Mouse (Mus musculus) layer of hippocampus, postnatal 10 days (tissue): ENCODE results near the gene Col5a1. TPM values are rescaled to one million over a fixed set of nuclear protein-coding genes. Genes with fewer than 3 reads are reported as not detected.

Experiments
- DNase-seq, 2 experiments: peaks; one replicate each; pipeline ENCODE4 v3.0.0; 2021; ENCODE audit warnings: low spot score in 2 of 2
- total RNA-seq, 2 experiments: library from RNA; stranded (reverse); gene quantifications; 2 replicates each; pipeline ENCODE4 v1.2.3; 2021

Col5a1 gene
- total RNA-seq, 2 experiments from 2014 or later = 9.9 to 10.8 TPM

DNA sequence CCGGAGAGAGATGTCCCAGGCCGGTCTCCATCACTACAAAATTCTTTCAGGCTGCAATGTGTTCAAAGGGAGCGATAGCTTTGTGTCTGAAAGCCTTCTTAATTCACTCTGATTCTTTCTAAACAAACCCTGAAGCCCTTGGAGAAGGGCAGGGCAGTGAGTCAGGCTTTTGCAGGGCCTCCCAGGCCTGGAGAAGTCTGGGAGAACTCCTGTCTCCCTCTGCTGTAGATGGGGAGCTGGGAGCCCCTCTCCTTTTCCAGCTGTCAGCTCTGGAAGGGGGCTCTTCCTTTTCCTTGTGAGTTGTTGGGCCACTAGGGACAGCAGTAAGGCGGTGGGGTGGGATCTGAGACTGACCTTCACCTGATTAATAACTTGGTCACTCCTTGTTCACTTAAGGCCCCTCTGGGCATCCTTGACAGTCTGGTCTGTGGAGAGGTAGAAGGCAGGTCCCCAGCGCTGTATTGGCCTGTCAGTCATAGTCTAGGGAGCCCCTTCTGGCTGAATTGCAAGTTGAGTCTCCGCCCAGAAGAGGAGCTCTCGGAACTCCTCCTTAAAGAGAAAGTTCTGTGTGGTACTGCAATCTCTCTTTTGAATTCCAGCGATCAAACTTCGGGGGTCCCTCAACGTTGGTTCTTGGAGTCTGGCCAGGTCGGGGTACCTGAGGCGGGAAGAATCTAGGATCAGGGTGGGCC lies 623 bp upstream of the Col5a1 start:
- DNase-seq = peak in 1 of 2 experiments; percentile 32

DNA sequence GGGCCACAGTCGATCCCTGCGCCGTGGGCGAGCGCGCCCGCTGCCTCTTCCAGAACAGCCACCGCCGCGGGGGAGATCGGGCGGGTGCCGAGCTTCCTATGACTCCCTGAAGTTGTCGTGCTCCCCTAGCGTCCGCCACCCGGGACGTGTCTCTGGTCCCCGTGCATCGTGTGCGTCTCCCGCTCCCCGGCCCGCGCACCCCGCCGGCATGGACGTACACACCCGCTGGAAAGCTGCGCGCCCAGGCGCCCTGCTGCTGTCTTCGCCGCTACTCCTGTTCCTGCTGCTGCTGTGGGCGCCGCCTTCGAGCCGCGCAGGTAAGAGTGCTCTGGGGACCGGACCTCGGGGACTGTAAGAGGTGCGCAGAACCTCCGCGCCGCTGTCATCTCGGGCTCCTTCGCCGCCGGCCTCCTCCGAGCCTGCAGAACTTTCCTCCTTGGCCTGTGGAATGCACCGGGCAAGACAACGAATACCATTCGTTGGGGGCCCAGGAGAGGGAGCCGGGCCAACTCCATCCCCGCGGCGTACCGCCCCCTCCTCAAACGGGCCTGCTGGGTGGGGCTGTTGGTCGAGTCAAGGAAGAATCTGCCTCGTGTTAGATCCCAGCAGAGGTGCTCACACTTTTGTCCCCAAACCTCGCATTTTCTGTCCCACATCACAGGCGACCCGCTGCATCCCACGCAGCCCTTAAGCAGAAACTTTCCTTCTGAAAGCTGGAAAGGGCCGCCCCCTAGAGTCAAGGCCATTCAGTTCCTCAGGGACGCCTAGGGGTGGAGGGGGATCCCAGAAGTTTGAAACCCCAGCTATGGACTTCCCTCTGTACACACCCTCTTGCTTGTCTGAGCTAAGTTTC lies 609 bp downstream of the Col5a1 start:
- DNase-seq = peak; percentile 33 to 41

DNA sequence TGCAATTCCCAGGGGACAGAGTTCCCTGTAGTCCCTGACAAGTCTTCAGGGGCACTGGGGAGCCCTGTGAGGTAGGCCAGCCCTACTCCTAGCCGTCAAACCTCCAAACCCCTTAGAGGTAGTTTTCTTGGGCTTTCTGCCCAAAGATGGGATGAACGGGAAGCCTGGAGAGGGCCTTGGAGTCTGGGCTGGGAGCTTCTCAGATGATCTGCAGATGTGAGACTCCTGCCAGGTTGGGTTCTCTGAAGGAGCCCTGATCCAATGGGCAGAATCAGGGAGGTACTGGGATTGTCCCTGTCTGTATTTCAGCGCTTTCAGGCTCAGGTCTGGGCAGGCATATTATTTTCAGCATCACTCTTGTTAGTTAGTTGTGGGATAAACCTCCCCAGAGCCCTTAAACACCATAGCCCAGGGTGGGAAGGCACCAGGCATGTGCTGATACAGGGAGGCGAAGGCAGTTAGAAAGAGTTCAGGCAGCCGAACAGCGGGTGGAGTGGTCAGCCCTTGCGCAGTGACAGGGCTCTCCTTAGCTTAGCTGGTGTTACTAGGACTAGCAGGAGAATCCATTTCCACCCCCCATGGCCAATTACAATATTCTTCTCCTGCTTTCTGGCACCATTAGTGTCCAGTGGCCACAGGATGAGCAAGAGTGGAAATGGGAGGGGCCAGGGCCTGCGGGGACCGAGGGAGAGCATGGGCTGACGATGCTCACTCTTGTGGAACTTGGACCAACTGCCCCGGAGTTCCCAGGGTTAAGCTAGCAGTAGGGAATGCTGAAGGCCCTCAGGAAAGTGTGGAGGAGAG lies 1.4 kb downstream of the Col5a1 start:
- no peak for DNase-seq

DNA sequence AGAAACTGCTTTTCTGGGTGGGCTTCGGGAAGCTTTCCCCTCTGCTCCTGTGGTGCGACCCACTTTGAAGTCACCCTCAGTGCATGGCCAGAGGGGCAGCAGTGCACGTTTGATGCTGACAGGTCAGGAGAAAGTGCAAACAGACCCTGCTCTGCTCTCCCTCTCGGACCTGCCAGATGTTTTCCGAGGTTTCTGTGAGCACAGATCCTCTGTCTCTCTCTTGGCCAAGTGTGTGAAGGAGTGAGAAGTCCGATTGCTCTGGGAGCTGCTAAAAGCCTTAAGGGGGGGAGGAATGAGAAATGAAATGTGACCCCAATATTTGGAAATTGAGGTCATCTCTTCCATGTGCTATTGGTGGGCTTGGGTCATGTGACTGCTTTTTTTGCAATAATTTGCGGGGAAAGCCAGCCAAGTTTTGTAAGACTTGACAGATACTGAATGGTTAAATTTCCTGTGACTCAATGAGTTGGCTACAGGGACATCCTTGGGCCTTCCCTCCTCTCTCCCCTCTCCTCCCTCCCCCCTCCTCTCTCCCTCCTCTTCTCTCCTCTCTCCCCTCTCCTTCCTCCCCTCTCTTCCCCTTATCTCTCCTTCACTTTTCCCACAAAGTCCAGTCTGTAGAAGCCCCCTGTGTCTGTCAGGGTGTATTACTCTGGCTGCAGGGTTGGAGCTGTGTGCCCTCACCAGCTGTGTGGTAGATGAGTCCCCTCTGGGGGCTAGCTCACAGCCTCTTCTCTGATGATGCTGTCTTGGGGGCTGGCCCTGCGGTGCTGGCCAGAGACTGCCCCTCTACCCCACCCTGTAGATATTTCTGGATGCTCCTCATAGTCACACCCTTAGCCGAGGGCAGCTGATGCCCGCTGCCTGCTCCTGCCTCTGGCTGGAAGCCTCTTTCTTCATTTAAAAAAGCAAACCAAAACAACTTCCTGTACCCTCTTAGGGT lies 2.6 kb downstream of the Col5a1 start:
- DNase-seq = no peak

DNA sequence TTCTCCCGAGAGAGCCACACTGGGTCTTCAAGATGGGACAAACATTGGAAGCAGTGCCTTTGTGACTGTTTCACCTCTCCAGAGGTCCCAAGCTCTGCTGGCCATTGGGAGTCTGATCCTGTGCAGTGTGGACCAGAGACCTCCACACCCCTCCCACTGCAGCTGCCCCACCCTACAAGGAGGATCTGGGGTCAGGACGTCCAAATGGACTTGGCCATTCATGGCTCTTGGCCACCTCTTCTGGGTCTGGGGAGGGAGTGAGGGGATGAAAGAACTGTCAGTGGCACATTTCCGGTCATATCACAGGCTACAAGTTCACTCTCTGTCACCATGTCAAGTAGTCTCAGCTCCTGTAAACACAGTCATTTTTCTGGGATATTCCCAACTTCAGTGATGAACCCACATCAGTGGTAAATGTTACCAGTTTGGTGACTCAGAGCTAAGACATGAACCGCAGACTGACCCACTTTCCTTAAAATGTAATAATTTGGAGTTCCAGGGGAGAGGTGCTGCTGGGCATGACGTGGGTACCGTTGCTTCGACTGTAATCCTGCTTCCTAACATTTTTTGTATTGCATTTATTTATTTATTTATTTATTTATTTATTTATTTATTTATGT lies 5.8 kb downstream of the Col5a1 start:
- no peak for DNase-seq

DNA sequence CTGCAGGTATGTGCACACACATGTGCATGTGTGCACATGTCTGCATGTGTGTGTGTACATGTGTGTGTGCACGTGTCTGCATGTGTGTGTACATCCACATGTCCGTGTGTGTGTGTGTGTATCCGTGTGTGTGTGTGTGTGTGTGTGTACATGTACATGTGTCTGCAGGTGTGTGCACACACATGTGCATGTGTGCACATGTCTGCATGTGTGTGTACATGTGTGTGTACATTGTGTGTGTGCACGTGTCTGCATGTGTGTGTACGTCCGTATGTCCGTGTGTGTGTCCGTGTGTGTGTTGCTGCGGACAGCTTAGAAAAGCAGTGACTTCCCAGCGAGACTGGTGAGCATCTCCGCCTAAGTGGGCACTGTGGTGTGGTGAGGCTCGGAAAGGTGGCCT lies 6.8 kb downstream of the Col5a1 start:
- DNase-seq = no peak

DNA sequence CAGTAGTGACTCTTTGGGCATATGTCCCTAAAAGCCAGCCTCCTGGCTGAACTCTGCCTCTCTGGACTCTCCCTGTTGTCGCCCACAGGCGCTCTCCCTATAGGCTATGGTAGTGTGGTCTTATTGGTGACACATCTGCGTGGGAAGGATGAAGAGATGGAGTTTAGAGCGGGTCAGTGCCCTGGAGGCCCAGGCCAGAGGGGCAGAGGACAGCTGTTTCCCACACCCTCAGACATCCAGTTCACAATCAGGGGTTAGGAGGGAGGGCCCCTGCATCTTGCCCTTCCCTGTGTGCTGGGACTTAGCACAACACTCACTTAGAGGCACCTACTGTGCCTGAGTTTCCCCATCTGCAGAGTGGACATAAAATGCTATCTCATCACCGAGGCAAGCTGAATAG lies 8.8 kb downstream of the Col5a1 start:
- DNase-seq = no peak

DNA sequence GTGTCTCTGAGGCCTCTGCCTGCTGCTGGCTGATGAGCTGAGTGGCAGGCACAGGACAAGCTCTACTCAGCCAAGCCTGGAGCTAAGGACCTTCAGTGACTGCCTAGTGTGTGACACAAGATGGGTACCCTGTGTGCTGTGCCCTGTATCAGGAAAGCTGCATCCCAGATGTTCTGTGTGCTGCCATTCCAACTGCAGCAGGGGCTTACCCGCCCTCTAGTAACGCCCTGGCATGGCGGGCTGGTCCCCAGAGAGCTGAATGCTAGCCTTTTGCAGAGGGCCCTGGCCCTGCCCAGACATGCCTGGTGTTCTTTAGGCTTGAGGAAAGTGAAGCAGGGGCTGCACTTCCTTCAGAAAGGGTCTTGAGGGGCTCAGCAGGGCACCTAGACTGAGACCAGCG lies 9.4 kb downstream of the Col5a1 start:
- no peak for DNase-seq

DNA sequence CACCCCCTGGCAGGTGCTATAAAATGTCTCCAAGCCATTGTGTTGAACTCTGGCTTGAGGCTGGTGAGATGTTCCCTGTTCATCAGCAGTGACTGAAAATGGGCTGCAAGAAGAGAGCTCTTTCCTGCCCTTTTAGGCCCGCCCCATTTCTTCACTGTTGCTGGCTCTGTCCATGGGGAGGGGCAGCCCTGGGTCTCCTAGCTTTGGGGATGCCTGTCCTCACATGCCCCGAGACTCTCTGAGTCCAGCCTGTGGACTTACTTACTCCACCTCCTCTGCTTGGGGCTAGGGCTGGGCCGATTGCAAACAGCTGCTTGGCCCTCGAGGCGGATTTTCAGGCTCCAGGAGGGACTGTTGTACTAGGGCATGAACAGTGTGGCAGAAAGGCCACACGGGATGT lies 10.9 kb downstream of the Col5a1 start:
- DNase-seq = no peak

DNA sequence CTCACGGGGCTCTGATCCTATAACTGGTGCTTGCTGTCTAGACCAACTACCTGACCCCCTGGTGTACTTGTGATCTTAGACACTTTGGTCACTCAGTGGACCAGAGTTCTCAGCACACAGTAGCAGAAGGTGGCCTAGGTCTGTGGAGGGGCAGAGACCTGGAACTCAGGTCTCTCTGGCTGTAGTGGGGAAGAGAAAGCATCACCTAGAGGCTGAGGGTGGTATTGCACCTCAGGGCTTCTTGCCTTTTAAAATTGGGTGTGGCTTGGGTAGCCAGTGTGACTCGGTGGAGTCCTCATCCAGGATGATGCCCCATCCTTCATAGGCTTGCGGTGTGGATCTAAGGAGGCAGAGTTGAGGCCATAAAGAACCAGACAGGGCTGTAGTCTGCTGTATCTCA lies 13.7 kb downstream of the Col5a1 start:
- DNase-seq = peak; percentile 28 to 40

DNA sequence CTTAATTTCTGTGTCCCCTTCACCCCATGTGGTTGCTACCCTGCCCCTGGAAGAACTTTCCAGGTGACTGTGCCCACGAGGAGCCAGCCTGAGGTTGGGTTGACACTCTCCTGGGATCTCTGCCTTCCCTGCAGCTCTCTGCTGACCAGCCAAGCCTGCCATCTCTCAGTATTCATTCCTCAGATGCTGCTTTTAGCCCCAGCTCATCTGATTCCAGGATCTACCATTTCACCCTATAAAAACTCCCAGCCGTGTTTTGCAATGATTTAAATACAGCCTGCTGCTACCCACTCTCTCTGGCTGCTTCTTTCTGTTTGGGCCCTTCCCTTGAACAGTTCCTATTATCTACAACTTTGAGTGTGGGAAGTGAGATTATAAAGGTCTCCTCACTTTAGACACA lies 14.9 kb downstream of the Col5a1 start:
- DNase-seq = no peak

DNA sequence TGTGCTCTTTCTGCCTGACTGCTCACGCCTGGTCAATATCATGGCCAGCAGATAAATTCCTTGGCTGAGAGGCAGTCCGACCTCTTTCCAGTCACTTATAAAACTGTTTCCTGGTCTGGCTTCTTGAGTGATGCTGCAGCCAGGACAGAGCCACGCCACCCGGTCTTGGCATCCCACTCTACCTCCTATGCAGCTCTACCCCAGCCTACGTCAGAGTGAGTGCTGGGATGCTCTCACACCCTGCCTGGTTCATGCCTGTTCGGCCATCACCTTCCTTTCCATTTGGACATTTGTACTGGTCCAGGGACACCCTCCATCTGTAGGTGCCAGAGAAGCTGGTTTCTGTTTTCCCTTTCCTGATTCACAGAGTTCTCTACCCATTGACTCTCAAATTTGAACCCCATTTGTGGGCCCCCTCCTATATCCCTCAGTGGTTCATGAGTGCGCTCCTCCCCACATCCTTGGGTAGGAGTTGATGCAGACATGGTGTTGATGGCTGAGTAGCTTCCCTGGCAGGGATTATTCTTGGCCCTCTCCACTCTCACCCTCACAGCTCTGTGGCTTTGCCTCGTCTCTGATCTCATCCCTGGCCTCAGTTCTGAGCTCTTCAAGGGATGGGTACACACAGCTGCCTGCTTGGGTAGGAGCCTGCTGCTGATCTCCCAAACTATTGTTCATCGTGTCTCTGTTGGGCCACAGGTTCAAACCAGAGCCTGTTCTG lies 15.5 kb downstream of the Col5a1 start:
- no peak for DNase-seq

DNA sequence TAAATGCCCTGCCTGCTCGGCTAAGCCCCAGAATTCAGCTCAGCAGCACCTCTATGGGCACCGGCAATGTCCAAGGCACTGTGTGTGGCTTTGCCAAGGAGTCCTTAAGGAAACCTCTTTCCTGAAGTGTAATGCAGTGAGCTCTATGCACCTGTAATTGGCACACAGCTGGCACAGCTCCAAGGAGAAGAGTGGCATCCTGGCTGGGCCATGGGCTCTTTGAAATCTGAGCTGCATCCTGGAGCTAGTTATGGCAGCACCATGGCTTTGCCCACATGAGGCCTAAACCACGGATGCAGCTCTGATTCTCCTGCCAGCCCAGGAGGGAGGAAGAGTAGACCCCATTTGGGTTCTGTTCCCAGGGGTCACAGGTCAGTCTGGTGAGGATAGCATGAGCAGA lies 16.1 kb downstream of the Col5a1 start:
- DNase-seq = no peak

DNA sequence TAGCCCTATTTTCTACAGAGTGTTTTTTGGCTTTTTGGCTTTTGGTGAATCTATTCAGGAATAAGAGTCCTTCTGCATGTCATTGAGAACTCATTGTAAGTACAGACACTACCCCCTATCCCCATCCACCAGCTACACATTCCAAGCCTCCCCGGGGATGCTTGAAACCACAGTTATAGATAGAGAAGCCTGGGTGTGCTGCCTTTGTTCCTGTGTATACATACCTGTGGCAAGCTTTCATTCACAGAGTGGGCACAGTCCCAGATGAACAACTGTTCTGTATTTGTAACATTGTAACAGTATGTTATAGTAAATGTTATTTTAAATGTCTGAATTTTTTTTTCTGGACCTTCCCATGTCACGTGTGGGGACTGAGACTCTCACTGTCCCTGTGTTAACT lies 19.2 kb downstream of the Col5a1 start:
- no peak for DNase-seq

DNA sequence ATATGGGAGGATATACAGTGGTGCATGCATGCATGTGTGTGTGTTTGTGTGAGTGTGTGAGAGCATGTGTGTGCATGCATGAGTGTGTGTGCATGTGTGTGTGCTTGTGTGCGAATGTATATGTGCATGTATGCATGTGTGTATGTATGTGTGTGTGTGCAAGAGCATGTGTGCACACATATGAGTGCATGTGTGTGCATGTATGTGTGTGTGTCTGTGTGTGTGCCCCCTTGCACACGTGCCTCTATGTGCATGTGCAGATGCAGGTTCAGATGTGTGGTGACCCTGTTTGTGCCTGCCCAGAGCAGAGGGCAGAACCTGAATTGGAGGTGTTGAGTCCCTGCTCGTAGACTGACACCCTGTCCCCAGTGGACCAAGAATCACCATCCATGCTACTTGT lies 24.3 kb downstream of the Col5a1 start:
- DNase-seq = no peak

DNA sequence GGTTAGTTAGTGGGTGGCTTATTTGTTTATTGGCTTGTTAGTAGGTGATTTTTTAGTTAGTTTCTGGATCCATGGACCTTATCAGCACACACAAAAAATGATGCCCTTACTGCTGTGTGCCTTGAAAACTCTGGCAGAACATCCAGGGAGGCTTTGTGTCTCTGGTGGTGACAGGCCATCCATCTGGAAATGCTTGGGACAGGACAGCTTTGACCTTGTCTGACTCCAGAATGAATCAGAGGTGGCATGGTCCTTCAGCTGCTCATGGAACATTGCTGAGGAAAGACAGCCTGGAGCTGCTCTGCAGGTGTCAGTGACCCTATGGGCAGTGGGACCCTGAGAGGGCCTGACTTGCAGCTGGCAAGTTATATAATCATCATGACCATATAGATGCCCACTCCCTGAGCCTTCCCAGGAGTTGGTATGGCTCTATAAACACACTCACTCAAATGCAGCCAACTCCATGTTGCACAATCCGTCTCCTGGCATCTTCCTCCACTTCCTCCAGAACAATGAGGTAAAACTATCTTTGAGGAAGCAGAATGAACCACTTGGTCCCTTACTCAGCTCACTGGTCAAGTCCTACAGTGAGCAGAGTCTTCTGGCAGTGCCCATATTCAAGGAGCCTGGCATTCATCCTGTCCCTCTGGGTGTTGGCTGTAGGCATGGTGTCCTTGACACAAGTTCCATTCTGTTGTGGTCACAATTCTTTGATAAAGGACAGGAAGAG lies 26.5 kb downstream of the Col5a1 start:
- no peak for DNase-seq

DNA sequence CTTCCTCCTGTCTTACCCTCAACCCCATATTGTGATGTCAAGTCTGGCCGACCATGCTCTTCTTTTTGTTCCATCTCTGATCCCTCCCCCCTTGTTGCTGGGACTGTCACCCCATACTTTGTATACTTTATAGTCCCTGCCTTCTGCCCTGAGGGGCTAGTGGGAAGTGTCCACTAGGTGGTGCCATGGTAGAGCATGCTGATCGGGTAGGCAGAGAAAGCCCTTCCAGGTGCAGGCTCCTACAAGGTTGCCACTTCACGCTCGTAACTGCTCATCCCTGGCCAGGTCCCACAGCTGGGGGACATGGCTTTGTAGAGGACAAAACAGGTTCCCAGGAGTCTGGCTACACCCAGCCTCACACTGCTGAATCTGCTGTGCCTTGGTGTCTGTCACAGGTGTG lies 29.5 kb downstream of the Col5a1 start:
- DNase-seq = no peak

DNA sequence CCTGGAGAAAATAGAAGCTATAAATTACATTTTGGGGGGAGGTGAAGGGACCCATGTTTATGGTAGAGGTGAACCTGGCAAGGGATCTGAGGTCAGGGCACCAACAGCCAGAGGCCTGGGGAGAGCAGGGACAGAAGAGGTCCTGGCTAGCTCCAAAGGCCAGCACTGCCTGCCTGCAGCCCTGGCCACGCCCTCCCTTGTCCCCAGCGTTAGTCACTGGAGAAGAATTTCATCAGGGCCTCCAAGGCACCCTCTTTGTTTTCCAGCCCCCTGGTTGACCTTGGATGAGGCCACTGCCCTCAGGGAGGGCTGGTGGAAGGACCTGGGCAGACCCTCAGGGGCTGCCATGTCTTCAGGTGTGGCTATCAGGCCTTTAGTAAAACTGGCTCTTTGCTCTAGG lies 30.1 kb downstream of the Col5a1 start:
- no peak for DNase-seq

DNA sequence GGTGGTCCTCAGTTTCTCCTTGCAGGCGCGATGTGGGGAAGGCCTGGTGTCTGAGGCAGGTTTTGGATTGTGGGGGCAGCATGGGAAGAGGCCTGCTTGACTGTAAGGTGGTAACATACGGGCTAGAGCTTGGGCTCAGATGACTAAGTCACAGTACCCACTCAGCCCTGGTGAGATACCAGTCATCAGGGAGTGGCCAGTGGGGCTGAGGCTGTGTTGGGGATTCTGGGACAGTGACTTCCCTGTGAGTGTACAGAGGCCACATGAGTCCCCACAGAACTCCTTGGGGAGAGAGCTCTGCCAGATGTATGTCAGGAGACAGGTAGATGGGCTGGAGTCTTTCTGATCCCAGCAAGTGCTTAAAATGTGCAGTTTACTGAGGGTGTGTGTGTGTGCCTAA lies 31.0 kb downstream of the Col5a1 start:
- no peak for DNase-seq
